Comparison of ENCODE assay signal across 8 mouse cellular contexts in the genomic region with DNA sequence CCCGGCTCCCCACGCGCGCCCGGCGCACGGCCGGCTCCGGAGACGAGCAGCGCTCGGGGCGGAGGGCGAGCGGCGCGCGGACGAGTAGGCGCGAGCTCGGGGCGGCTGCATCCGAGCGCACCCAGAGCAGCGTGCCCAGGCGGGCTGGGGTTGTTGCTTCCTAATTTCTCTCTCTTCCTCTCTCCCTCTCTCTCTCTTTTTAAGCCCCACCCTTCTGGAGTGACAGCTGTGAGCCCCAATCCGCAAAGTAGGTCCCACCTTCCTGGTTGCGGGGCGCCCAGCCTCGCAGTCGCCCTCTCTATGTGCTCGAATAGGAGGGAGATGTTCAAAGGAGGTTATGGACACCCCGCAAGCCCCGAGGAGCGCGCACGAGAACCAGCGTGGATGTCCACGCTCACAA. TPM values are rescaled to one million over a fixed set of nuclear protein-coding genes. Genes with fewer than 3 reads are reported as not detected.
DNase-seq lines count a peak whose midpoint lies in the region; ATAC-seq and TF ChIP-seq lines count a peak whose summit lies in the region.

Gene Tmem132d (minus strand): TSS at position 162 of the 400 bp plus-strand sequence.

- H3K9me3 ChIP-seq in heart, embryonic 14.5 days (ENCODE audit: control insufficient read depth, low read length) = no peaks in the 10 kb centered on the region
- no peaks in the 10 kb centered on the region for H3K9me3 ChIP-seq in forebrain, embryonic 14.5 days (replicated peaks; ENCODE audit: control insufficient read depth, low read length)
- no peaks in the 10 kb centered on the region for H3K9me3 ChIP-seq in stomach, postnatal 0 days (ENCODE audit: control insufficient read depth, low read length)

- WGBS in heart, embryonic 14.5 days = under 1% methylated on average over 33 of the region's 40 CpGs
- WGBS in forebrain, embryonic 14.5 days = under 1% methylated on average over 29 of the region's 40 CpGs
- WGBS in stomach, postnatal 0 days = 1% methylated on average over 36 of the region's 40 CpGs

- H3K27ac ChIP-seq in heart, embryonic 14.5 days (replicated peaks in 1 of 2; ENCODE audit: control insufficient read depth in 1 of 2, insufficient read depth in 1 of 2, low read depth in 2 of 2, low read length in 2 of 2) = no peak within 1 kb of the TSS
- no peak within 1 kb of the TSS for H3K27ac ChIP-seq in forebrain, embryonic 14.5 days (ENCODE audit: low read depth, low read length)
- no peak within 1 kb of the TSS for H3K27ac ChIP-seq in stomach, postnatal 0 days (replicated peaks)

- DNase-seq in heart, adult 18-20 months = no peak
- DNase-seq in forebrain, embryonic 14.5 days (ENCODE audit: low spot score) = no peak
- DNase-seq in layer of hippocampus, postnatal 14 days (ENCODE audit: low spot score in 2 of 2) = peak; percentile 46 to 66
- DNase-seq in mesoderm, embryonic 11.5 days (ENCODE audit: low read depth, low spot score) = peak; percentile 52
- no peak for DNase-seq in stomach, postnatal 0 days (ENCODE audit: low spot score)
- DNase-seq in adrenal gland, postnatal 14 days = no peak
- DNase-seq in thymus, postnatal 10 days (ENCODE audit: low spot score in 2 of 2) = no peak

- no peaks in the 10 kb centered on the region for H3K4me1 ChIP-seq in heart, embryonic 14.5 days (ENCODE audit: control insufficient read depth in 2 of 2, insufficient read depth in 2 of 2, low read length in 2 of 2)
- no peaks in the 10 kb centered on the region for H3K4me1 ChIP-seq in forebrain, embryonic 14.5 days (ENCODE audit: control insufficient read depth, insufficient read depth, low read length)
- no peaks in the 10 kb centered on the region for H3K4me1 ChIP-seq in stomach, postnatal 0 days (replicated peaks; ENCODE audit: control insufficient read depth, insufficient read depth)

- H3K4me3 ChIP-seq in heart, embryonic 14.5 days (ENCODE audit: control insufficient read depth in 1 of 2, insufficient read depth in 1 of 2, low read depth in 1 of 2, low read length in 2 of 2) = peak within 1 kb of the TSS; percentile 1 to 14; a peak in 1 of 4 replicates
- H3K4me3 ChIP-seq in forebrain, embryonic 14.5 days (ENCODE audit: low read depth, low read length) = peak within 1 kb of the TSS; percentile 43
- H3K4me3 ChIP-seq in stomach, postnatal 0 days (ENCODE audit: low read depth, low read length) = 0 out of 2 replicates have a peak within 1 kb of the TSS, but pooled peaks have one; percentile 2

- H3K27me3 ChIP-seq in heart, embryonic 14.5 days (ENCODE audit: control insufficient read depth, insufficient read depth, low read length) = peaks cover 70% of the 10 kb centered on the region
- H3K27me3 ChIP-seq in forebrain, embryonic 14.5 days (replicated peaks; ENCODE audit: control insufficient read depth, insufficient read depth, low read length) = peaks cover 44% of the 10 kb centered on the region
- peaks cover 7% of the 10 kb centered on the region; the same call in 1 of the 2 replicates for H3K27me3 ChIP-seq in stomach, postnatal 0 days (ENCODE audit: control insufficient read depth, insufficient read depth, low read length)

- no peak within 1 kb of the TSS for H3K9ac ChIP-seq in heart, embryonic 14.5 days (ENCODE audit: low read length)
- H3K9ac ChIP-seq in forebrain, embryonic 14.5 days (ENCODE audit: low read length) = peak within 1 kb of the TSS; percentile 50
- no peak within 1 kb of the TSS for H3K9ac ChIP-seq in stomach, postnatal 0 days (ENCODE audit: low read length)

- ATAC-seq in heart, embryonic 14.5 days (ENCODE audit: insufficient number of reproducible peaks, insufficient read depth, low FRiP score, low read depth) = no peak
- ATAC-seq in forebrain, embryonic 14.5 days = peak; percentile 26; the same call in 1 of the 2 replicates
- no peak for ATAC-seq in stomach, postnatal 0 days (ENCODE audit: low FRiP score, low TSS enrichment)

- peak within 1 kb of the TSS; percentile 23 for H3K4me2 ChIP-seq in heart, embryonic 14.5 days (ENCODE audit: low read length)
- H3K4me2 ChIP-seq in forebrain, embryonic 14.5 days (ENCODE audit: low read length) = peak within 1 kb of the TSS; percentile 74
- no peak within 1 kb of the TSS for H3K4me2 ChIP-seq in stomach, postnatal 0 days (replicated peaks; ENCODE audit: low read depth)

- TF ChIP-seq EP300 in stomach, postnatal 0 days (optimal IDR thresholded peaks at IDR 0.05) = no peak

- no peak for TF ChIP-seq CTCF in stomach, postnatal 0 days (IDR thresholded peaks at IDR 0.05; ENCODE audit: low read depth)

- H3K36me3 ChIP-seq in heart, embryonic 14.5 days (ENCODE audit: control insufficient read depth, insufficient read depth, low read length) = no peaks in the 10 kb centered on the region
- H3K36me3 ChIP-seq in forebrain, embryonic 14.5 days (ENCODE audit: control insufficient read depth, insufficient read depth, low read length) = no peaks in the 10 kb centered on the region
- H3K36me3 ChIP-seq in stomach, postnatal 0 days (ENCODE audit: control insufficient read depth, insufficient read depth, low read length) = no peaks in the 10 kb centered on the region

RNA-seq across cellular contexts. Expression of gene Tmem132d, which starts in this region (rescaled TPM):
- polyA plus RNA-seq in heart, embryonic 14.5 days (2014; fragmentation: Nextera tagmentation; extraction: Ambion mirVana) = 0.03 TPM in 1 of 2 replicates, not detected in the other
- total RNA-seq in heart, adult 18-20 months (2021) = not detected
- 0.86 and 1.1 TPM in 2 replicates for polyA plus RNA-seq in forebrain, embryonic 14.5 days (2014; fragmentation: Nextera tagmentation; extraction: Ambion mirVana)
- 10 to 100 TPM; 14.1 to 16.7 TPM for total RNA-seq in layer of hippocampus, postnatal 14 days (2021)
- polyA plus RNA-seq in stomach, postnatal 0 days (2015; fragmentation: Nextera tagmentation; extraction: Ambion mirVana) = 0.16 and 0.23 TPM in 2 replicates
- not detected in 2 replicates for total RNA-seq in adrenal gland, postnatal 14 days (2021)

Comparison
In these comparisons a context has a peak if more than half of its experiments do, and no peak if none do; other contexts are left out.
1. RNA of gene Tmem132d (total RNA-seq): 14.1 to 16.7 TPM in layer of hippocampus, postnatal 14 days; not detected in adrenal gland, postnatal 14 days and not detected in heart, adult 18-20 months; every median in the first group is over 10 times any median in the second.
2. DNase-seq: peak in layer of hippocampus, postnatal 14 days (2 of 2) and mesoderm, embryonic 11.5 days (single experiment); none in heart, adult 18-20 months (0 of 2), forebrain, embryonic 14.5 days (single experiment), stomach, postnatal 0 days (single experiment), adrenal gland, postnatal 14 days (single experiment) and thymus, postnatal 10 days (0 of 2).
3. Peak in every context shown above with its lines, with median percentiles within 50 percentile points of each other: H3K4me3 ChIP-seq.